Mouse (Mus musculus): ENCODE measurements around the gene Olfr599.
"Not testable (repeated sequence)": the region's sequence is repeated elsewhere in the genome, so short reads cannot be mapped to it uniquely, and the experiment has no call there.

The Olfr599 gene

GRCm38 (mm10) chr7:103335617-103336016, at the start of gene Olfr599:
TSS of gene Olfr599 (plus strand) at chr7:103335917.
- no peak for DNase-seq (ENCODE audit: low spot score)

- not testable (repeated sequence) for DNase-seq (ENCODE audit: low spot score)
Measured at GRCm38 (mm10) chr7:103305348-103305747, 30.4 kb upstream of the Olfr599 start, which contains the start of gene Olfr596. TSS of gene Olfr596 (plus strand) at chr7:103305648.

- not testable (repeated sequence) for DNase-seq (ENCODE audit: low spot score)
Measured at GRCm38 (mm10) chr7:103316015-103316414, 19.7 kb upstream of the Olfr599 start, which contains the start of gene Olfr597. TSS of gene Olfr597 (plus strand) at chr7:103316315.

GRCm38 (mm10) chr7:103323268-103323667, 12.4 kb upstream of the Olfr599 start, which contains the start of gene Olfr598:
TSS of gene Olfr598 (plus strand) at chr7:103323568.
- DNase-seq (ENCODE audit: low spot score), result no peak

- no peak for DNase-seq (ENCODE audit: low spot score)
Measured at GRCm38 (mm10) chr7:103349569-103349968, 13.9 kb downstream of the Olfr599 start, which contains the start of gene Olfr600. TSS of gene Olfr600 (minus strand) at chr7:103349669.

- DNase-seq (ENCODE audit: low spot score), result no peak
Measured at GRCm38 (mm10) chr7:103362555-103362954, 26.8 kb downstream of the Olfr599 start, which contains the start of gene Olfr601. TSS of gene Olfr601 (minus strand) at chr7:103362655.

- no peak for DNase-seq (ENCODE audit: low spot score)
Measured at GRCm38 (mm10) chr7:103386077-103386476, 50.4 kb downstream of the Olfr599 start, which contains the start of gene Olfr603. TSS of gene Olfr603 (minus strand) at chr7:103386177.
